Mouse (Mus musculus) kidney, postnatal 14 days (tissue): Measurements from ENCODE around the gene Camk1d.
"Not testable (repeated sequence)": the region's sequence is repeated elsewhere in the genome, so short reads cannot be mapped to it uniquely, and the experiment has no call there.

Source experiments
- DNase-seq: peaks from one replicate; pipeline ENCODE4 v3.0.0; 2022; ENCODE audit warnings: mixed read lengths

The Camk1d gene

GRCm38 (mm10) chr2:5561446-5561845 is 152.9 kb downstream of the Camk1d start:
- DNase-seq, result no peak

GRCm38 (mm10) chr2:5553264-5553663 is 161.1 kb downstream of the Camk1d start:
- DNase-seq, result no peak

- no peak for DNase-seq
Observed at GRCm38 (mm10) chr2:5551758-5552255, 162.5 kb downstream of the Camk1d start.

- DNase-seq, result no peak
Observed at GRCm38 (mm10) chr2:5549334-5549733, 165.0 kb downstream of the Camk1d start.

GRCm38 (mm10) chr2:5548872-5549271 is 165.4 kb downstream of the Camk1d start:
- no peak for DNase-seq

GRCm38 (mm10) chr2:5540870-5541269 is 173.4 kb downstream of the Camk1d start:
- no peak for DNase-seq

GRCm38 (mm10) chr2:5539894-5540293 is 174.4 kb downstream of the Camk1d start:
- not testable (repeated sequence) for DNase-seq

- DNase-seq, result no peak
Observed at GRCm38 (mm10) chr2:5533868-5534267, 180.4 kb downstream of the Camk1d start.

- no peak for DNase-seq
Observed at GRCm38 (mm10) chr2:5529992-5530391, 184.3 kb downstream of the Camk1d start.

- peak; percentile 10 for DNase-seq
Observed at GRCm38 (mm10) chr2:5519221-5519669, 195.1 kb downstream of the Camk1d start.

- peak; percentile 38 for DNase-seq
Observed at GRCm38 (mm10) chr2:5515106-5515505, 199.2 kb downstream of the Camk1d start.

- DNase-seq, result no peak
Observed at GRCm38 (mm10) chr2:5514095-5514494, 200.2 kb downstream of the Camk1d start.

GRCm38 (mm10) chr2:5513621-5514020 is 200.7 kb downstream of the Camk1d start:
- no peak for DNase-seq

- DNase-seq, result no peak
Observed at GRCm38 (mm10) chr2:5510042-5510441, 204.3 kb downstream of the Camk1d start.

GRCm38 (mm10) chr2:5499620-5500019 is 214.7 kb downstream of the Camk1d start:
- no peak for DNase-seq

- DNase-seq, result peak; percentile 6
Observed at GRCm38 (mm10) chr2:5489916-5490315, 224.4 kb downstream of the Camk1d start.

- no peak for DNase-seq
Observed at GRCm38 (mm10) chr2:5487344-5487743, 227.0 kb downstream of the Camk1d start.

- no peak for DNase-seq
Observed at GRCm38 (mm10) chr2:5486663-5487062, 227.7 kb downstream of the Camk1d start.

GRCm38 (mm10) chr2:5485786-5486185 is 228.5 kb downstream of the Camk1d start:
- no peak for DNase-seq

GRCm38 (mm10) chr2:5479886-5480285 is 234.4 kb downstream of the Camk1d start:
- no peak for DNase-seq

GRCm38 (mm10) chr2:5478709-5479108 is 235.6 kb downstream of the Camk1d start:
- DNase-seq, result no peak

GRCm38 (mm10) chr2:5478256-5478655 is 236.1 kb downstream of the Camk1d start:
- no peak for DNase-seq

- no peak for DNase-seq
Observed at GRCm38 (mm10) chr2:5477525-5477924, 236.8 kb downstream of the Camk1d start.

- DNase-seq, result no peak
Observed at GRCm38 (mm10) chr2:5469366-5469941, 244.9 kb downstream of the Camk1d start.

- DNase-seq, result no peak
Observed at GRCm38 (mm10) chr2:5467537-5467936, 246.8 kb downstream of the Camk1d start.
